Mouse (Mus musculus) hindbrain, postnatal 0 days (tissue): Measurements from ENCODE around the gene Gramd1c. TPM values are rescaled to one million over a fixed set of nuclear protein-coding genes. Genes with fewer than 3 reads are reported as not detected.
A peak's percentile ranks its signal among the peaks of the same experiment; 100 is the strongest.

Experiments used
- ATAC-seq: fragments of 200-750 bp; cut with Nextera tagmentation; 2 replicates; pipeline ENCODE4 v1.8.0; 2017; ENCODE audit warnings: mild to moderate bottlenecking, moderate TSS enrichment, moderate library complexity
- DNase-seq: peaks from one replicate; pipeline ENCODE4 v3.0.0-alpha.2; 2015; ENCODE audit warnings: low spot score
- H3K27ac ChIP-seq: fragments of 300-500 bp; sonication (generic); 2 replicates; pipeline ENCODE4 v1.5.1; 2014; ENCODE audit warnings: mild to moderate bottlenecking
- H3K27me3 ChIP-seq: fragments of 300-500 bp; sonication (generic); 2 replicates; pipeline ENCODE4 v1.6.1; 2014; ENCODE audit warnings: low read length, mixed read lengths; ENCODE audit not compliant: insufficient read depth
- H3K36me3 ChIP-seq: fragments of 300-500 bp; sonication (generic); 2 replicates; pipeline ENCODE4 v1.6.1; 2014; ENCODE audit warnings: low read length, mixed read lengths; ENCODE audit not compliant: insufficient read depth
- H3K4me1 ChIP-seq: fragments of 300-500 bp; sonication (generic); 2 replicates; pipeline ENCODE4 v1.6.1; 2014; ENCODE audit warnings: antibody characterized with exemption, low read length, mixed read lengths; ENCODE audit not compliant: insufficient read depth
- H3K4me2 ChIP-seq: fragments of 300-500 bp; sonication (generic); 2 replicates; pipeline ENCODE4 v1.6.1; 2014; ENCODE audit warnings: low read depth, mild to moderate bottlenecking, low read length, moderate library complexity, mixed read lengths
- H3K4me3 ChIP-seq: fragments of 300-500 bp; sonication (generic); 2 replicates; pipeline ENCODE4 v1.5.1; 2014; ENCODE audit warnings: low read length
- H3K9ac ChIP-seq: fragments of 300-500 bp; sonication (generic); replicated peaks from 2 replicates; pipeline ENCODE4 v1.6.1; 2014; ENCODE audit warnings: mild to moderate bottlenecking, low read length, moderate library complexity, mixed read lengths
- H3K9me3 ChIP-seq: fragments of 300-500 bp; sonication (generic); 2 replicates; pipeline ENCODE4 v1.6.1; 2016; ENCODE audit warnings: low read length, mixed read lengths
- CTCF ChIP-seq: IDR thresholded peaks from 2 replicates; pipeline ENCODE4 v1.5.1; 2016; ENCODE audit warnings: antibody characterized with exemption, control low read depth, low read depth
- WGBS: fragments of 180-500 bp; shearing (Covaris S2); extraction: QIAGEN DNeasy Blood & Tissue Kit; methylation state at CpG from one replicate; pipeline ENCODE4 v1.1.7; 2014; 5-methylcytosine and 5-hydroxymethylcytosine counted together
- polyA plus RNA-seq: library from polyadenylated mRNA; unstranded; fragments of >200 nt; fragmentation: Nextera tagmentation; extraction: Ambion mirVana; gene quantifications from 2 replicates; pipeline ENCODE4 v1.2.1, GENCODE M21; 2015
- total RNA-seq: library from RNA; depleted of rRNA; stranded (reverse); fragments of >200 nt; gene quantifications from 2 replicates; pipeline ENCODE4 v1.2.3, GENCODE M21; 2014

Gene Gramd1c
- total and polyA plus RNA-seq, 2 experiments from 2014 or later = 0.63 to 2.6 TPM

DNA sequence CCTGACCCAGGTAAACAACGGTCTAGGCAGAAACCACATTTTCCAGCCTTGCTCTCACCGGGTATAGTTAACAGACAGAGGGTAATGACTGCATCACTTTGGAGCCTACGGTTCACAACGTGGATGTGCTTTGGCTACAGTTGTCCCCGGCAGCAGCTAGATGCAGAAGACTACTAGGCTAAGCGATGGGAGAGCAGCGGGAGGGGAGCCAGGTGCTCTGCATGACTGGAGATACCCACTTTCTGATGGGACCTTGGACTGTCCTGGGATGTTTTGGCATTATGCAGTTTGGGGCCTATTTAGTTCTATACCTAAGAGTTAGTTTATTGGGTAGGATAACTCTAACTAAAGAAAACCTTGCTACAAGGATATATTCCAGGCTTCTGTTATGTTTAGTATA is 36.2 kb upstream of the Gramd1c start:
- Histone ChIP-seq H3K9ac (no peak overlapping the region), H3K4me2 (no peak overlapping the region), H3K4me1 (no peaks in the 10 kb centered on the region), H3K36me3 (peaks cover 56% of the 10 kb centered on the region), H3K9me3 (no peaks in the 10 kb centered on the region), H3K27ac (no peak overlapping the region), H3K4me3 (no peak overlapping the region), H3K27me3 (no peaks in the 10 kb centered on the region)
- no peak for TF ChIP-seq CTCF
- WGBS = 95% methylated on average over 7 of the region's 7 CpGs
- no peak for DNase-seq
- ATAC-seq = no peak

DNA sequence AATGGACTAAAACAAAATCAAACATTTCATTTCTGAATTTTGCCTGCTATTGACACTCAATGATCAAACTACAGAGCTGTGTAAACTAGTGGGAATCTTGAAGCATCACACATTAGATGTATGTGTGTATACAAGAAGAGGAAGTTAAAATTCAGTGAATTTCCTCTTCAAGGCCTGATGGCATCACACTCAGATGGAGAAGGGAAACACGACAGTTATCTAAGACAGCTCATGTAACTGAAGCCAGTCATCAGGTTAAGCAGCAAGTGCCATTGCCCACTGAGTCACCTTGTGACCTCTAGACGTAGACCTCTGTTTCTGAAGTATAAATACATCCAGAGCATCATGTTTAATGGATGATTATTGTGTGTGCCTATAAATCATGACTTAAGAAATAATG is 24.5 kb upstream of the Gramd1c start:
- TF ChIP-seq CTCF = no peak
- no peak for ATAC-seq

DNA sequence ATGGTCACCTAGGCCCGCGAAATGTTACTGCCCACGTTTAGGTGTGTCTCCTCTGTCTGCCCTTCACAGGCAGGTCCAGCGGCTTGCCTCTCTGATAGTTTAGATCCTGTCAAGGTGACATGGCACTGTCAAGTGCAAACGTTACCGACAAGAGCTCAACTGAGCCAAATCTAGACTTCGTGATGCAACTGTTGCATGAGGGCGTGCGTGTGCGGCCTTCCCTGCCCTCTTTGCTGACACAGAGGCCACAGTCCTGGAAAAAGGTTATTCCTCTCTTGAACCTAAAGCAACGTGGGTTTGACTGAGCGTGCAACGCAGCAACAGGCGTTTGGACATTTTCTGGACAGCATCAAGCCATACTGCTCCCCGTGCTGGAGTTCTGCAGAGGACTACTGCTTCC is 1.8 kb downstream of the Gramd1c start:
- WGBS = 94% methylated on average over 15 of the region's 15 CpGs
- ATAC-seq (no peak), DNase-seq (no peak)
- H3K9ac ChIP-seq = no peak overlapping the region
- H3K27ac ChIP-seq = no peak overlapping the region
- no peak overlapping the region for H3K4me3 ChIP-seq
- no peaks in the 10 kb centered on the region for H3K27me3 ChIP-seq
- no peaks in the 10 kb centered on the region for H3K9me3 ChIP-seq
- no peaks in the 10 kb centered on the region for H3K36me3 ChIP-seq
- no peaks in the 10 kb centered on the region for H3K4me1 ChIP-seq
- H3K4me2 ChIP-seq = no peak overlapping the region
- no peak for TF ChIP-seq CTCF

More for the DNA sequence above, 24.5 kb upstream of the Gramd1c start:
- peaks cover 43% of the 10 kb centered on the region for H3K36me3 ChIP-seq
- no peaks in the 10 kb centered on the region for H3K4me1 ChIP-seq
- H3K4me3 ChIP-seq = no peak overlapping the region
- no peak overlapping the region for H3K4me2 ChIP-seq
- H3K27me3 ChIP-seq = no peaks in the 10 kb centered on the region
- no peak overlapping the region for H3K9ac ChIP-seq
- H3K27ac ChIP-seq = no peak overlapping the region
- WGBS = 75% methylated on average over 2 of the region's 2 CpGs
- no peaks in the 10 kb centered on the region for H3K9me3 ChIP-seq
- DNase-seq = no peak

DNA sequence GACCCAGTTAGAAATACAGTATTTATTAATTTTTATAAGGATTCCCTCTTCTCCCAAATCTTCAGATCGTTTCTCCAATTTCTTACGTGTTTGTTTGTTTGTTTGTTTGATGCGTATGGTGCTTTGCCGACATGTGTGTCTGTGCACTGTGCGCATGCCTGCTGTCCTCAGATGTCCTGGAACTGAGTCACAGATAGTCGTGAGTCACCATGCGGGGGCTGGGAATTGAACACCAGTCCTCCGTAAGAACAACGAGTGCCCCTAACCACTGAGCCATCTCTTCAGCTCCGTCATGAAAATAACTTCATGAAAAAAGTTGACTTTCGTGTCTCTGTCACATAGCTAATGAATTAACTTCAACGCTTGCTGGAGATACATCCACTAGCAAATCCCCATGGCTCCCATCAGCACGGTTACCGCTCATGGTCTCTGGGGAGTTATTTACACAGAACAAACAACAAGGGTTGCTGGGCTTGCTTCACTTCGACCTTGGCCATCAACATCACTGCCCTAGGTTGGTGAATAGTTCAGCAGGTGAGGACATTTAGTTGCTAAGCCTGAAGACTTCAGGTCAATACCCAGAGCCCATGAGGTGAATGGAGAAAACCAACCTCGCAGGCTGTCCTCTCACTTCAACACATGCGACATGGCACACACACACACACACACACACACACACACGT is 2.4 kb downstream of the Gramd1c start:
- WGBS = 94% methylated on average over 18 of the region's 18 CpGs
- Histone ChIP-seq H3K9me3 (no peaks in the 10 kb centered on the region), H3K9ac (no peak overlapping the region), H3K4me1 (no peaks in the 10 kb centered on the region), H3K36me3 (no peaks in the 10 kb centered on the region), H3K4me2 (no peak overlapping the region), H3K4me3 (no peak overlapping the region), H3K27ac (no peak overlapping the region), H3K27me3 (no peaks in the 10 kb centered on the region)
- no peak for TF ChIP-seq CTCF
- DNase-seq = no peak
- no peak for ATAC-seq

DNA sequence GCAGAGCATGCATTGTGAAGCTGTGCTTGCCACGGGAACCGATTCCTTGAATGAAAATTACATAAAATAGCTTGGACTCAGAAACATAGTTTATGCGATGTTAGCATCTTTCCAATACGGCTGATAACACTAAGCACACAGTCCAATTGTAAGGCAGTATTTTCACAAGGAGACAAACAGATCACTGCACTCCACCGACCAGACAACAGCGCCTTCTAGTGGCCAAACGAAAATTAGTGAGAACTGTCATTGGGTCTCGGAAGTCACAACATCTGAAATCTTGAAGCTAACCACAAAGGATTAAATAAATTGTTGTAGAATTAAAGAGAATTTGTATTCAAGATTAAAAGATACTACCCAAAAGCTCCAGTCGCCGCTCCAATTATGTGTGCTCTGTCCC is 4.4 kb downstream of the Gramd1c start:
- Histone ChIP-seq H3K9me3 (no peaks in the 10 kb centered on the region), H3K27ac (no peak overlapping the region), H3K4me1 (no peaks in the 10 kb centered on the region), H3K9ac (no peak overlapping the region), H3K27me3 (no peaks in the 10 kb centered on the region), H3K4me2 (no peak overlapping the region), H3K4me3 (no peak overlapping the region), H3K36me3 (no peaks in the 10 kb centered on the region)
- DNase-seq (peak; percentile 89), ATAC-seq (peak; percentile 57; the same call in 1 of the 2 replicates)
- peak; percentile 94 for TF ChIP-seq CTCF
- WGBS = 22% methylated on average over 10 of the region's 10 CpGs

DNA sequence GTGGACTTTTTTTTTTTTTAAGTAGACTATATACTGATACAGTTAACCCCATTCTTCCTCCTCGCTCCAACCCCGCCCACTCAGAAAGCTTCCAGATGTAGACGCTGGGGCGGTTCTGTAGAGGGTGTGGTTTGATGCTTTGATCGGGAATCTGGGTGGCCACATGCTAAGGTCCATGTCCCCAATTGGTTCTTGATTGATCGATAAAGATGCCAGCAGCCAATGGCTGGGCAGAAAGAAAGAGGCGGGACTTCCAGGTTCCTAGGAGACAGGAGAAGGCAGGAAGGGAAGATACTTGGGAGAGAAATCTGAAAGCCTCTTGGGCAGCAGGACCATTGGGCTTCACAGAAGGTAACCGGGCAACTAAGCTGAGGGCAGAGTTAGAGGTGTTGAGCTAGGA is 7.4 kb downstream of the Gramd1c start:
- H3K4me1 ChIP-seq = no peaks in the 10 kb centered on the region
- DNase-seq (no peak), ATAC-seq (no peak)
- no peak for TF ChIP-seq CTCF
- H3K4me3 ChIP-seq = no peak overlapping the region
- no peaks in the 10 kb centered on the region for H3K9me3 ChIP-seq
- no peak overlapping the region for H3K9ac ChIP-seq
- 62% methylated on average over 8 of the region's 8 CpGs for WGBS
- no peaks in the 10 kb centered on the region for H3K36me3 ChIP-seq
- no peak overlapping the region for H3K27ac ChIP-seq
- H3K27me3 ChIP-seq = no peaks in the 10 kb centered on the region
- no peak overlapping the region for H3K4me2 ChIP-seq

DNA sequence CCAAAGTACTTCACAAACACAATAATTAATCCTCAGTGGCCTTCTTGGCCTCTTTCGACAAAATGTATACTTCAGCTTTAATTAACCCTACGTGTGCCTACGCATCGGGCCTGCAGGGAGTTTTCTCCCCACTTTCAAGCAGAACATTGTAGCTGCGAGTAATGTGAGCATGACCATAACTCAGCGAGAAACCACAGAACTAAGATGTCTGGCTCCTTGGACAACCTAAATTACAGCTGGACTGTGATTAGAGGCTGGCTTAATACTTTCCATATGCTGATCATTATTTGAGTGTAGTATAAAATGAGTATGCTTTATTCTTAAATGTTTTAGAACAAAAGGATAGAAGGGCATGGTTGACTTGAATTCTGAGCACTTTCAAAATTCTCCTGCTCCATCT is 9.9 kb downstream of the Gramd1c start:
- Histone ChIP-seq H3K4me1 (no peaks in the 10 kb centered on the region), H3K4me2 (no peak overlapping the region), H3K9me3 (no peaks in the 10 kb centered on the region), H3K27me3 (no peaks in the 10 kb centered on the region), H3K36me3 (no peaks in the 10 kb centered on the region), H3K4me3 (no peak overlapping the region), H3K27ac (no peak overlapping the region), H3K9ac (no peak overlapping the region)
- 79% methylated on average over 6 of the region's 6 CpGs for WGBS
- TF ChIP-seq CTCF = no peak
- ATAC-seq (no peak), DNase-seq (no peak)
